Mouse (Mus musculus) right cerebral cortex, adult 2 months (tissue): ENCODE results near the gene Phf23.

Experiments
- DNase-seq, 2 experiments: peaks; one replicate each; pipeline ENCODE4 v3.0.0; 2021 to 2022; ENCODE audit warnings: low spot score in 2 of 2

Gene Phf23

GRCm38 (mm10) chr11:70021264-70022132 lies 25.9 kb downstream of the Phf23 start:
- DNase-seq = peak; percentile 95 to 96

- no peak for DNase-seq
These were observed 28.0 kb downstream of the Phf23 start for GRCm38 (mm10) chr11:70023481-70024150.

- no peak for DNase-seq
These were observed 28.6 kb downstream of the Phf23 start for GRCm38 (mm10) chr11:70024151-70024514.

- DNase-seq = no peak
These were observed 31.1 kb downstream of the Phf23 start for GRCm38 (mm10) chr11:70026689-70027088.

- peak; percentile 49 to 52 for DNase-seq
These were observed 31.8 kb downstream of the Phf23 start for GRCm38 (mm10) chr11:70027397-70027796.

- no peak for DNase-seq
These were observed 33.0 kb downstream of the Phf23 start for GRCm38 (mm10) chr11:70028401-70029129.

GRCm38 (mm10) chr11:70029130-70029801 lies 33.7 kb downstream of the Phf23 start:
- peak; percentile 87 to 89 for DNase-seq

GRCm38 (mm10) chr11:70029829-70030550 lies 34.4 kb downstream of the Phf23 start:
- DNase-seq = no peak

- DNase-seq = no peak
These were observed 35.2 kb downstream of the Phf23 start for GRCm38 (mm10) chr11:70030651-70031320.

- DNase-seq = no peak
These were observed 35.7 kb downstream of the Phf23 start for GRCm38 (mm10) chr11:70031321-70031670.

GRCm38 (mm10) chr11:70038174-70038573 lies 42.6 kb downstream of the Phf23 start:
- DNase-seq = no peak

GRCm38 (mm10) chr11:70039631-70040030 lies 44.1 kb downstream of the Phf23 start:
- DNase-seq = no peak

- no peak for DNase-seq
These were observed 44.6 kb downstream of the Phf23 start for GRCm38 (mm10) chr11:70040184-70040583.

GRCm38 (mm10) chr11:70042309-70043085 lies 46.9 kb downstream of the Phf23 start:
- DNase-seq = no peak

GRCm38 (mm10) chr11:70043665-70044064 lies 48.1 kb downstream of the Phf23 start:
- DNase-seq = no peak

GRCm38 (mm10) chr11:70045435-70045834 lies 49.9 kb downstream of the Phf23 start:
- no peak for DNase-seq

GRCm38 (mm10) chr11:70049366-70049765 lies 53.8 kb downstream of the Phf23 start:
- no peak for DNase-seq
